Mouse (Mus musculus) thymus, adult 18-20 months (tissue): ENCODE measurements around the gene Rbm43.

Experiments used
- DNase-seq, 2 experiments: peaks; one replicate each; pipeline ENCODE4 v3.0.0; 2022; ENCODE audit warnings: mixed read lengths in 2 of 2

Rbm43 gene

GRCm38 (mm10) chr2:51934574-51935334 is at the start of gene Rbm43:
Gene Rbm43 (minus strand): TSS chr2:51935163.
- DNase-seq, result peak; percentile 73 to 78

- no peak for DNase-seq
Measured at GRCm38 (mm10) chr2:51982288-51982687, 47.3 kb upstream of the Rbm43 start.

GRCm38 (mm10) chr2:51981630-51982029 is 46.7 kb upstream of the Rbm43 start:
- DNase-seq, result no peak

- no peak for DNase-seq
Measured at GRCm38 (mm10) chr2:51973410-51973968, 38.5 kb upstream of the Rbm43 start, which contains the start of gene Nmi. Gene Nmi (minus strand): TSS chr2:51973494.

- peak; percentile 33 to 55 for DNase-seq
Measured at GRCm38 (mm10) chr2:51972641-51973409, 37.9 kb upstream of the Rbm43 start.

- DNase-seq, result peak; percentile 15 to 38
Measured at GRCm38 (mm10) chr2:51972142-51972541, 37.2 kb upstream of the Rbm43 start.

- DNase-seq, result no peak
Measured at GRCm38 (mm10) chr2:51970897-51971296, 35.9 kb upstream of the Rbm43 start.

- DNase-seq, result no peak
Measured at GRCm38 (mm10) chr2:51967288-51967687, 32.3 kb upstream of the Rbm43 start.

- no peak for DNase-seq
Measured at GRCm38 (mm10) chr2:51953648-51954204, 18.8 kb upstream of the Rbm43 start.

- no peak for DNase-seq
Measured at GRCm38 (mm10) chr2:51950876-51951275, 15.9 kb upstream of the Rbm43 start.

GRCm38 (mm10) chr2:51948105-51948830 is 13.3 kb upstream of the Rbm43 start:
- DNase-seq, result no peak

GRCm38 (mm10) chr2:51945812-51946211 is 10.8 kb upstream of the Rbm43 start:
- no peak for DNase-seq

GRCm38 (mm10) chr2:51941832-51942231 is 6.9 kb upstream of the Rbm43 start:
- DNase-seq, result no peak

GRCm38 (mm10) chr2:51938750-51939149 is 3.8 kb upstream of the Rbm43 start:
- no peak for DNase-seq

- DNase-seq, result no peak
Measured at GRCm38 (mm10) chr2:51937004-51937403, 2.0 kb upstream of the Rbm43 start.

- no peak for DNase-seq
Measured at GRCm38 (mm10) chr2:51936585-51936984, 1.6 kb upstream of the Rbm43 start.

GRCm38 (mm10) chr2:51935921-51936320 is 958 bp upstream of the Rbm43 start:
- DNase-seq, result peak in 1 of 2 experiments; percentile 12

GRCm38 (mm10) chr2:51933341-51934134 is 1.4 kb downstream of the Rbm43 start:
- no peak for DNase-seq

GRCm38 (mm10) chr2:51931241-51931640 is 3.7 kb downstream of the Rbm43 start:
- no peak for DNase-seq

- DNase-seq, result no peak
Measured at GRCm38 (mm10) chr2:51914944-51915680, 19.9 kb downstream of the Rbm43 start.

- no peak for DNase-seq
Measured at GRCm38 (mm10) chr2:51914532-51914931, 20.4 kb downstream of the Rbm43 start.
